Mouse (Mus musculus): ENCODE data around the gene Prkg2. TPM values are rescaled to one million over a fixed set of nuclear protein-coding genes. Genes with fewer than 3 reads are reported as not detected.

Gene Prkg2
- polyA plus RNA-seq, 1 experiment from 2014 or later: 1.1 TPM

- no peak overlapping the region for H3K4me3 ChIP-seq
- 70% methylated on average over 6 of the region's 6 CpGs for WGBS
- ATAC-seq (ENCODE audit: low FRiP score): no peak; the same call in 1 of the 2 replicates
Measured at GRCm38 (mm10) chr5:98939631-98940208, 97.4 kb downstream of the Prkg2 start.

GRCm38 (mm10) chr5:98939116-98939515, 98.0 kb downstream of the Prkg2 start:
- Histone ChIP-seq H3K36me3 (no peaks in the 10 kb centered on the region), H3K4me2 (no peak overlapping the region), H3K4me3 (no peak overlapping the region), H3K9me3 (no peaks in the 10 kb centered on the region), H3K27ac (peak overlapping the region; percentile 70; the same call in 1 of the 2 replicates), H3K9ac (no peak overlapping the region), H3K4me1 (replicated peaks) (peaks cover 18% of the 10 kb centered on the region), H3K27me3 (no peaks in the 10 kb centered on the region)
- 69% methylated on average over 9 of the region's 9 CpGs for WGBS
- peak; percentile 61; the same call in 1 of the 2 replicates for ATAC-seq (ENCODE audit: low FRiP score)

More at GRCm38 (mm10) chr5:98939631-98940208, 97.4 kb downstream of the Prkg2 start:
- Histone ChIP-seq H3K27me3 (no peaks in the 10 kb centered on the region), H3K36me3 (no peaks in the 10 kb centered on the region), H3K4me1 (replicated peaks) (peaks cover 18% of the 10 kb centered on the region), H3K27ac (peak overlapping the region; percentile 70; the same call in 1 of the 2 replicates), H3K4me2 (no peak overlapping the region), H3K9ac (no peak overlapping the region), H3K9me3 (no peaks in the 10 kb centered on the region)

GRCm38 (mm10) chr5:98937879-98938278, 99.3 kb downstream of the Prkg2 start:
- Histone ChIP-seq H3K4me3 (no peak overlapping the region), H3K9ac (no peak overlapping the region), H3K4me1 (replicated peaks) (peaks cover 18% of the 10 kb centered on the region), H3K9me3 (no peaks in the 10 kb centered on the region), H3K36me3 (no peaks in the 10 kb centered on the region), H3K27ac (0 out of 2 replicates have a peak overlapping the region, but pooled peaks have one; percentile 2), H3K4me2 (no peak overlapping the region), H3K27me3 (no peaks in the 10 kb centered on the region)
- peak; percentile 29; the same call in 1 of the 2 replicates for ATAC-seq (ENCODE audit: low FRiP score)
- 52% methylated on average over 4 of the region's 4 CpGs for WGBS

GRCm38 (mm10) chr5:98936650-98937049, 100.5 kb downstream of the Prkg2 start:
- no peaks in the 10 kb centered on the region for H3K36me3 ChIP-seq
- 59% methylated on average over 2 of the region's 2 CpGs for WGBS
- H3K27ac ChIP-seq: no peak overlapping the region
- H3K27me3 ChIP-seq: no peaks in the 10 kb centered on the region
- H3K4me2 ChIP-seq: no peak overlapping the region
- H3K9ac ChIP-seq: no peak overlapping the region
- H3K9me3 ChIP-seq: no peaks in the 10 kb centered on the region
- peaks cover 18% of the 10 kb centered on the region for H3K4me1 ChIP-seq (replicated peaks)
- H3K4me3 ChIP-seq: no peak overlapping the region
- no peak for ATAC-seq (ENCODE audit: low FRiP score)

- no peak overlapping the region for H3K9ac ChIP-seq
- H3K27me3 ChIP-seq: no peaks in the 10 kb centered on the region
- H3K9me3 ChIP-seq: no peaks in the 10 kb centered on the region
- H3K27ac ChIP-seq: no peak overlapping the region
- H3K4me2 ChIP-seq: no peak overlapping the region
- H3K36me3 ChIP-seq: no peaks in the 10 kb centered on the region
- no peak for ATAC-seq (ENCODE audit: low FRiP score)
- 70% methylated on average over 8 of the region's 8 CpGs for WGBS
- peaks cover 17% of the 10 kb centered on the region for H3K4me1 ChIP-seq (replicated peaks)
- no peak overlapping the region for H3K4me3 ChIP-seq
Measured at GRCm38 (mm10) chr5:98935930-98936329, 101.2 kb downstream of the Prkg2 start.

- Histone ChIP-seq H3K27me3 (no peaks in the 10 kb centered on the region), H3K36me3 (no peaks in the 10 kb centered on the region), H3K4me3 (no peak overlapping the region), H3K9ac (no peak overlapping the region), H3K27ac (no peak overlapping the region), H3K4me1 (replicated peaks) (no peaks in the 10 kb centered on the region), H3K4me2 (no peak overlapping the region), H3K9me3 (no peaks in the 10 kb centered on the region)
- ATAC-seq (ENCODE audit: low FRiP score): no peak
- 93% methylated on average over 3 of the region's 3 CpGs for WGBS
Measured at GRCm38 (mm10) chr5:98922921-98923320, 114.2 kb downstream of the Prkg2 start.

GRCm38 (mm10) chr5:98921608-98922007, 115.5 kb downstream of the Prkg2 start:
- H3K27ac ChIP-seq: no peak overlapping the region
- no peak overlapping the region for H3K4me2 ChIP-seq
- no peaks in the 10 kb centered on the region for H3K27me3 ChIP-seq
- 72% methylated on average over 1 of the region's 1 CpGs for WGBS
- no peaks in the 10 kb centered on the region for H3K4me1 ChIP-seq (replicated peaks)
- H3K4me3 ChIP-seq: no peak overlapping the region
- H3K36me3 ChIP-seq: no peaks in the 10 kb centered on the region
- H3K9me3 ChIP-seq: no peaks in the 10 kb centered on the region
- no peak overlapping the region for H3K9ac ChIP-seq
- ATAC-seq (ENCODE audit: low FRiP score): no peak

GRCm38 (mm10) chr5:98918716-98919115, 118.4 kb downstream of the Prkg2 start:
- H3K9ac ChIP-seq: no peak overlapping the region
- ATAC-seq (ENCODE audit: low FRiP score): no peak
- no peaks in the 10 kb centered on the region for H3K27me3 ChIP-seq
- H3K4me3 ChIP-seq: no peak overlapping the region
- 95% methylated on average over 5 of the region's 5 CpGs for WGBS
- no peaks in the 10 kb centered on the region for H3K9me3 ChIP-seq
- H3K4me2 ChIP-seq: no peak overlapping the region
- H3K4me1 ChIP-seq (replicated peaks): no peaks in the 10 kb centered on the region
- no peak overlapping the region for H3K27ac ChIP-seq
- H3K36me3 ChIP-seq: no peaks in the 10 kb centered on the region

- no peaks in the 10 kb centered on the region for H3K36me3 ChIP-seq
- WGBS: 67% methylated on average over 4 of the region's 4 CpGs
- no peak overlapping the region for H3K9ac ChIP-seq
- no peaks in the 10 kb centered on the region for H3K27me3 ChIP-seq
- H3K4me1 ChIP-seq (replicated peaks): no peaks in the 10 kb centered on the region
- H3K4me3 ChIP-seq: no peak overlapping the region
- no peak for ATAC-seq (ENCODE audit: low FRiP score)
- no peaks in the 10 kb centered on the region for H3K9me3 ChIP-seq
- no peak overlapping the region for H3K27ac ChIP-seq
- H3K4me2 ChIP-seq: no peak overlapping the region
Measured at GRCm38 (mm10) chr5:98902339-98902738, 134.8 kb downstream of the Prkg2 start.

GRCm38 (mm10) chr5:98900926-98901325, 136.2 kb downstream of the Prkg2 start:
- Histone ChIP-seq H3K27me3 (no peaks in the 10 kb centered on the region), H3K4me1 (replicated peaks) (no peaks in the 10 kb centered on the region), H3K4me2 (no peak overlapping the region), H3K9ac (no peak overlapping the region), H3K4me3 (no peak overlapping the region), H3K27ac (no peak overlapping the region), H3K36me3 (no peaks in the 10 kb centered on the region), H3K9me3 (no peaks in the 10 kb centered on the region)
- 90% methylated on average over 5 of the region's 5 CpGs for WGBS
- no peak for ATAC-seq (ENCODE audit: low FRiP score)

GRCm38 (mm10) chr5:98897946-98898345, 139.2 kb downstream of the Prkg2 start:
- Histone ChIP-seq H3K9me3 (no peaks in the 10 kb centered on the region), H3K27me3 (no peaks in the 10 kb centered on the region), H3K4me2 (no peak overlapping the region), H3K4me3 (no peak overlapping the region), H3K27ac (no peak overlapping the region), H3K4me1 (replicated peaks) (no peaks in the 10 kb centered on the region), H3K9ac (no peak overlapping the region), H3K36me3 (no peaks in the 10 kb centered on the region)
- no peak for ATAC-seq (ENCODE audit: low FRiP score)

- no peaks in the 10 kb centered on the region for H3K36me3 ChIP-seq
- no peak overlapping the region for H3K9ac ChIP-seq
- H3K27me3 ChIP-seq: no peaks in the 10 kb centered on the region
- H3K9me3 ChIP-seq: peaks cover under 1% of the 10 kb centered on the region; the same call in 1 of the 2 replicates
- H3K4me2 ChIP-seq: no peak overlapping the region
- no peaks in the 10 kb centered on the region for H3K4me1 ChIP-seq (replicated peaks)
- no peak for ATAC-seq (ENCODE audit: low FRiP score)
- H3K27ac ChIP-seq: no peak overlapping the region
- H3K4me3 ChIP-seq: no peak overlapping the region
- WGBS: 91% methylated on average over 3 of the region's 3 CpGs
Measured at GRCm38 (mm10) chr5:98894281-98894680, 142.9 kb downstream of the Prkg2 start.

- H3K27ac ChIP-seq: no peak overlapping the region
- H3K9me3 ChIP-seq: peaks cover 6% of the 10 kb centered on the region; the same call in 1 of the 2 replicates
- WGBS: 81% methylated on average over 2 of the region's 2 CpGs
- H3K9ac ChIP-seq: no peak overlapping the region
- ATAC-seq (ENCODE audit: low FRiP score): no peak
- H3K27me3 ChIP-seq: no peaks in the 10 kb centered on the region
- H3K4me1 ChIP-seq (replicated peaks): no peaks in the 10 kb centered on the region
- no peak overlapping the region for H3K4me2 ChIP-seq
- no peaks in the 10 kb centered on the region for H3K36me3 ChIP-seq
- no peak overlapping the region for H3K4me3 ChIP-seq
Measured at GRCm38 (mm10) chr5:98890544-98891050, 146.6 kb downstream of the Prkg2 start.
